Mouse (Mus musculus) gastrocnemius, adult 8-10 months (tissue): Measurements from ENCODE around the gene H2-DMb2. TPM values are rescaled to one million over a fixed set of nuclear protein-coding genes. Genes with fewer than 3 reads are reported as not detected.

Experiments used
- total RNA-seq, 4 experiments: library from RNA; stranded (reverse); gene quantifications; 2 replicates each; pipeline ENCODE4 v1.2.4; 2022

The H2-DMb2 gene
- total RNA-seq, 4 experiments from 2014 or later: 0.40 to 0.61 TPM; not detected in 2

Other genes with a start within 250 kb of the H2-DMb2 start
- not detected for gene Platr17, start 238.2 kb upstream of the H2-DMb2 start, total RNA-seq
- gene Daxx, start 233.9 kb upstream of the H2-DMb2 start, total RNA-seq: 10 to 100 TPM; 14.1 to 18.5 (median 16.1) TPM
- 10 to 100 TPM; 35.3 to 41.1 (median 38.3) TPM for gene Tapbp, start 227.4 kb upstream of the H2-DMb2 start, total RNA-seq
- 10 to 100 TPM; 14.5 to 18.7 (median 17.1) TPM for gene Zbtb22, start 227.4 kb upstream of the H2-DMb2 start, total RNA-seq
- gene Rgl2, start 213.8 kb upstream of the H2-DMb2 start, total RNA-seq: 10 to 100 TPM; 20.3 to 26.3 (median 23.6) TPM
- 10 to 100 TPM; 56.4 to 69.1 (median 64.0) TPM for gene Pfdn6, start 203.0 kb upstream of the H2-DMb2 start, total RNA-seq
- 10 to 100 TPM in 1 of 4 experiments, 1 to 10 TPM in 3; 7.8 to 11.5 (median 8.7) TPM for gene Wdr46, start 202.6 kb upstream of the H2-DMb2 start, total RNA-seq
- 1 to 10 TPM; 1.4 to 1.8 (median 1.5) TPM for gene B3galt4, start 191.8 kb upstream of the H2-DMb2 start, total RNA-seq
- gene Vps52, start 187.5 kb upstream of the H2-DMb2 start, total RNA-seq: 10 to 100 TPM; 32.0 to 34.6 (median 32.5) TPM
- gene Rps18, start 187.3 kb upstream of the H2-DMb2 start, total RNA-seq: 100 to 1,000 TPM; 380 to 500 (median 432) TPM
- gene H2-K1, start 143.0 kb upstream of the H2-DMb2 start, total RNA-seq: 10 to 100 TPM; 34.2 to 57.8 (median 46.1) TPM
- 10 to 100 TPM in 3 of 4 experiments, 1 to 10 TPM in 1; 9.8 to 15.6 (median 11.7) TPM for gene Ring1, start 118.6 kb upstream of the H2-DMb2 start, total RNA-seq
- 10 to 100 TPM; 83.6 to 90.2 (median 84.9) TPM for gene H2-Ke6, start 115.2 kb upstream of the H2-DMb2 start, total RNA-seq
- gene Slc39a7, start 111.6 kb upstream of the H2-DMb2 start, total RNA-seq: 10 to 100 TPM; 44.2 to 63.5 (median 49.3) TPM
- 10 to 100 TPM; 36.8 to 39.3 (median 38.8) TPM for gene Rxrb, start 111.5 kb upstream of the H2-DMb2 start, total RNA-seq
- gene Col11a2, start 103.9 kb upstream of the H2-DMb2 start, total RNA-seq: 1 to 10 TPM; 2.5 to 4.8 (median 3.9) TPM
- gene H2-Oa, start 51.0 kb upstream of the H2-DMb2 start, total RNA-seq: not detected
- 1 to 10 TPM; 3.0 to 4.6 (median 4.0) TPM for gene H2-DMa, start 23.8 kb upstream of the H2-DMb2 start, total RNA-seq
- gene Brd2, start 20.7 kb upstream of the H2-DMb2 start, total RNA-seq: 10 to 100 TPM; 67.9 to 73.8 (median 69.8) TPM
- gene H2-DMb1, start 9.8 kb downstream of the H2-DMb2 start, total RNA-seq: under 1 TPM in 2 of 4 experiments, not detected in 2; 0.19 to 0.81 TPM
- 1 to 10 TPM in 3 of 4 experiments, under 1 TPM in 1; 0.82 to 1.3 (median 1.2) TPM for gene Tap1, start 44.2 kb downstream of the H2-DMb2 start, total RNA-seq
- gene Psmb9, start 44.5 kb downstream of the H2-DMb2 start, total RNA-seq: 1 to 10 TPM; 1.4 to 2.1 (median 1.7) TPM
- 1 to 10 TPM; 2.1 to 4.3 (median 3.4) TPM for gene Psmb8, start 54.4 kb downstream of the H2-DMb2 start, total RNA-seq
- gene Tap2, start 60.2 kb downstream of the H2-DMb2 start, total RNA-seq: 1 to 10 TPM; 5.1 to 7.6 (median 6.7) TPM
- under 1 TPM in 1 of 4 experiments, not detected in 3; 0.10 TPM for gene H2-Ob, start 95.6 kb downstream of the H2-DMb2 start, total RNA-seq
- gene H2-Ab1, start 114.4 kb downstream of the H2-DMb2 start, total RNA-seq: 1 to 10 TPM; 2.3 to 4.7 (median 3.9) TPM
- gene H2-Aa, start 144.5 kb downstream of the H2-DMb2 start, total RNA-seq: 1 to 10 TPM; 3.1 to 4.1 (median 3.5) TPM
- gene H2-Eb1, start 162.6 kb downstream of the H2-DMb2 start, total RNA-seq: 1 to 10 TPM; 2.6 to 6.3 (median 3.7) TPM
- gene H2-Eb2, start 182.4 kb downstream of the H2-DMb2 start, total RNA-seq: not detected
- under 1 TPM in 2 of 4 experiments, not detected in 2; 0.35 to 0.47 TPM for gene Btnl2, start 211.5 kb downstream of the H2-DMb2 start, total RNA-seq
- not detected for gene Btnl1, start 233.8 kb downstream of the H2-DMb2 start, total RNA-seq